Mouse (Mus musculus) hindbrain, embryonic 11.5 days (tissue): ENCODE measurements around the gene Ndp. TPM values are rescaled to one million over a fixed set of nuclear protein-coding genes. Genes with fewer than 3 reads are reported as not detected.

Experiments used
- ATAC-seq: fragments of 200-750 bp; cut with Nextera tagmentation; 2 replicates; pipeline ENCODE4 v1.8.0; 2017; ENCODE audit warnings: mild to moderate bottlenecking, moderate TSS enrichment, moderate library complexity; ENCODE audit not compliant: low FRiP score
- DNase-seq: peaks from one replicate; pipeline ENCODE4 v3.0.0-alpha.2; 2015; ENCODE audit warnings: low spot score
- H3K27ac ChIP-seq: fragments of 300-500 bp; sonication (generic); 2 replicates; pipeline ENCODE4 v1.5.1; 2014; ENCODE audit warnings: mild to moderate bottlenecking, low read depth, low read length
- H3K27me3 ChIP-seq: fragments of 300-500 bp; sonication (generic); 2 replicates; pipeline ENCODE4 v1.6.1; 2014; ENCODE audit warnings: mild to moderate bottlenecking, low read length, moderate library complexity, mixed read lengths; ENCODE audit not compliant: control insufficient read depth, insufficient read depth
- H3K36me3 ChIP-seq: fragments of 300-500 bp; sonication (generic); 2 replicates; pipeline ENCODE4 v1.6.1; 2014; ENCODE audit warnings: mild to moderate bottlenecking, low read length, moderate library complexity, mixed read lengths; ENCODE audit not compliant: control insufficient read depth, insufficient read depth
- H3K4me1 ChIP-seq: fragments of 300-500 bp; sonication (generic); replicated peaks from 2 replicates; pipeline ENCODE4 v1.6.1; 2014; ENCODE audit warnings: low read length, mixed read lengths; ENCODE audit not compliant: control insufficient read depth, insufficient read depth
- H3K4me2 ChIP-seq: fragments of 300-500 bp; sonication (generic); replicated peaks from 2 replicates; pipeline ENCODE4 v1.6.1; 2014; ENCODE audit warnings: mild to moderate bottlenecking, low read depth, low read length
- H3K4me3 ChIP-seq: fragments of 300-500 bp; sonication (generic); 2 replicates; pipeline ENCODE4 v1.5.1; 2014; ENCODE audit warnings: low read depth, low read length
- H3K9ac ChIP-seq: fragments of 300-500 bp; sonication (generic); 2 replicates; pipeline ENCODE4 v1.6.1; 2014; ENCODE audit warnings: low read depth, low read length
- H3K9me3 ChIP-seq: fragments of 300-500 bp; sonication (generic); 2 replicates; pipeline ENCODE4 v1.6.1; 2016; ENCODE audit warnings: low read length; ENCODE audit not compliant: control insufficient read depth
- WGBS: fragments of 180-500 bp; shearing (Covaris S2); extraction: QIAGEN DNeasy Blood & Tissue Kit; methylation state at CpG from one replicate; pipeline ENCODE4 v1.1.7; 2014; 5-methylcytosine and 5-hydroxymethylcytosine counted together
- polyA plus RNA-seq: library from polyadenylated mRNA; unstranded; fragments of >200 nt; fragmentation: Nextera tagmentation; extraction: Ambion mirVana; gene quantifications from 2 replicates; pipeline ENCODE4 v1.2.1, GENCODE M21; 2014

Gene Ndp
- 9.0 and 10.8 TPM in 2 replicates for polyA plus RNA-seq

DNA sequence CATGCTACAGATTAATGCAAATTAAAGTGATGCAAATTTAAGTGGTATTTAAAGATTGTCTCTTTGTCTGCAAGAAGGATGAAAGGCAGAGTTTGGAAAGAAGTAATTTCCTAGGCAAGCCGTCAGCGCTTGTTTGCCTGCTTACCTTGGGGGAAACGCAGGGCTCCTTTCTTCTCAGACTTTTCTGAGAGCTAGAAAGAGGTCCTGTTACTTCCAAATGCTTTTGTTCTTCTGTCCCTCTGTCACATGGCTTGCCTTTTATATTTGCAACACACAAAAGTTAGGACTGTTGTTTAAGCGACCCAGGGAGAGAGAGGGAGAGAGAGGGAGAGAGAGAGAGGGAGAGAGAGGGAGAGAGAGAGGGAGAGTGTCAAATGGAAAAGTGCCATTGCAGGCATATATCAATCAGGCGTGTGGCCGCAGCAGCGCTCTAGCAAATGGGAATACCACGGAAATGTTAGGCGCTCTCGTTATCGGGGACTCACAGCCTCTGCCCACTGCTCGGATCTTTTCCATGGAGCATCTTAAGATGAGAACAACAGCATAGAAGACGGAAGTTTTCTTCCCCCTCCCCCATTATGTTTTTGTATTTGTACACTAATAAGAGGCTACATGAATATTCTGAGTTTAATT, at the start of gene Ndp:
Gene Ndp (minus strand): TSS at position 534 of the 633 bp plus-strand sequence.
- ATAC-seq, result peak; percentile 47
- 11% methylated on average over 13 of the region's 13 CpGs for WGBS

DNA sequence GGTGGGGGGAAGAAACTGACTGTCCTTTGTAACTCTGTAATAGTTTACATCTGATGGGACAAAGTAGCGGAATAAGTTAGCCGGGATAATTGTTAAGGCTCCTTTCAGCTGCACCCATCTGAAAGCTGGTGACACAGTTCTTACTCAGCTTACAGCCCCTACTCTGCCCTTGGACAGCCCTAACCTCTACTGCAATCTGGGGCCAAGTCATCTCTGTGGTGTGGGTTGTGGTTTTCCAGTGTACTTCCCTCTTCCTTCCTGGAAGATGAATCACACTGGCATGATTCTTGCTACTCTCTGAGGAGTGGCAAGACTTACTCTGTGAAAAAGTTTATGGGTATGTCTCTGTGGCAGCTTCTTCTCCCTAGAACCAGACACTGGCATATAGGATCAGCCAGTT, 43.2 kb upstream of the Ndp start:
- H3K4me2 ChIP-seq, result no peak overlapping the region
- H3K27me3 ChIP-seq, result no peaks in the 10 kb centered on the region
- WGBS, result 96% methylated on average over 2 of the region's 2 CpGs
- no peaks in the 10 kb centered on the region for H3K36me3 ChIP-seq
- H3K9me3 ChIP-seq, result no peaks in the 10 kb centered on the region
- H3K27ac ChIP-seq, result no peak overlapping the region
- no peaks in the 10 kb centered on the region for H3K4me1 ChIP-seq
- DNase-seq (no peak), ATAC-seq (no peak)
- H3K4me3 ChIP-seq, result no peak overlapping the region
- H3K9ac ChIP-seq, result no peak overlapping the region

More for the DNA sequence above, at the start of gene Ndp:
- H3K9me3 ChIP-seq, result no peaks in the 10 kb centered on the region
- peak within 1 kb of the TSS; percentile 51; the same call in 1 of the 2 replicates for H3K27ac ChIP-seq
- peak within 1 kb of the TSS; percentile 30 for H3K4me3 ChIP-seq
- no peaks in the 10 kb centered on the region for H3K27me3 ChIP-seq
- peak; percentile 24 for DNase-seq
- H3K9ac ChIP-seq, result peak within 1 kb of the TSS; percentile 4; the same call in 1 of the 2 replicates
- H3K4me1 ChIP-seq, result no peaks in the 10 kb centered on the region
- no peaks in the 10 kb centered on the region for H3K36me3 ChIP-seq
- H3K4me2 ChIP-seq, result peak within 1 kb of the TSS; percentile 36

DNA sequence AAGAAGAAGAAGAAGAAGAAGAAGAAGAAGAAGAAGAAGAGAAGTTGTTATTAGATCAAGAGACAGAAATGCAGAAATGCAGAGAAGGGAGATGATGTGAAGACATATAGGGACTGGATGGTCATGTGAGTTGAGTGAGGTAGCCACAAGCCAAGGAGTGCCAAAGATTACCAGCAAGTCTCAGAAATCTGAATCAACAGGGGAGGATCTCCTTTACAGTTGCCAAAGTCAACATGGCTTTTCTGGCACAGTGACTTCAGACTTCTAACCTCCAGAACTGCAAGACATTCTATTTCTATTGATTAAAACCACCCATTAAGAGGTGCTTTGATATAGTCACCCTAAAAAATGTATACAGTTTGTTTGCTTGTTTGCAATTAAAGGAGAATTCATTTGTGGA, 6.4 kb upstream of the Ndp start:
- Histone ChIP-seq H3K4me3 (no peak overlapping the region), H3K4me2 (no peak overlapping the region), H3K9ac (no peak overlapping the region), H3K27ac (no peak overlapping the region), H3K9me3 (no peaks in the 10 kb centered on the region), H3K4me1 (no peaks in the 10 kb centered on the region), H3K36me3 (no peaks in the 10 kb centered on the region), H3K27me3 (no peaks in the 10 kb centered on the region)
- ATAC-seq (no peak), DNase-seq (no peak)

DNA sequence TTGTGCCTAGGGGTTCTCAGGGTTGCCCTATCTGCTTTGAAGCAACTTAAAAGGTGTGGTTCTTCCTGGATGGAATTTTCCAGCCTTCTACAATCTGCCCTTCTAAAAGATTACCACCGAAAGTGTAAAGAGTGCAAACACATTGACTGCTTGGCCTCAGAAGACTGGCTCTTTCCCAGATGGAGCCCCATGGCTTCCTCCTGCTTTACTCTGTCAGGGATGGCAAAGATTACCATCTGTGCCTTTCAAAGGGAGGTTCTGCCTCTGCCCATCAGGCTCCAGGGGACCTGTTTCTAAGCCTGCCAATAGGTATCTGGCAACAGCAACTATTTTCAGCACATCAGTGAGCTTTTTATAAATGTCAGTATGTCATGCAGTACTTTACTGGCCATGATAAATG, 1.5 kb upstream of the Ndp start:
- H3K4me2 ChIP-seq, result no peak overlapping the region
- no peak overlapping the region for H3K4me3 ChIP-seq
- H3K9me3 ChIP-seq, result no peaks in the 10 kb centered on the region
- no peak for DNase-seq
- H3K27ac ChIP-seq, result no peak overlapping the region
- H3K9ac ChIP-seq, result no peak overlapping the region
- WGBS, result 64% methylated on average over 1 of the region's 1 CpGs
- no peaks in the 10 kb centered on the region for H3K4me1 ChIP-seq
- no peaks in the 10 kb centered on the region for H3K27me3 ChIP-seq
- no peaks in the 10 kb centered on the region for H3K36me3 ChIP-seq
- ATAC-seq, result no peak

DNA sequence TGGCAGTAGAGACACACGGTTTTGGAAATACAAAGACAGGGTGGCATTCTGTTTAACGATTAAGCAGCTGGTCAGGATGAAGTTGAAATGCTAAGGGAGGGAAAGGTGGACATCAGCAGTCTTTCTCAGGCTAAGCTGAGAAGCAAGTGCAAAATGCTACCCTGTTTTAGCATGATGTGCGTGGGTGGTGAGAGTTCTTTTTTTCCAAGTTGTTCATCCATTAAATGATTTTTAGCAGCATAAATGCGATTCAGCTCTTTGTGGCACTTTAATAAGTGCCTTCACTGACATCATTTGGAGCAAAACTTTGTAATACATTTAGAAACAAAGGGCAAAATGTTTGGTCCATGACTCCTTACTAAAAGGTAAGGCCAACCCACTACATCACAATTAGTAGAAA, 337 bp upstream of the Ndp start:
- no peak for DNase-seq
- no peak for ATAC-seq
- whole genome bisulfite sequencing, result 37% methylated on average over 4 of the region's 4 CpGs
- H3K4me1 ChIP-seq, result no peaks in the 10 kb centered on the region
- H3K27ac ChIP-seq, result 0 out of 2 replicates have a peak overlapping the region, but pooled peaks have one; percentile 51
- no peaks in the 10 kb centered on the region for H3K9me3 ChIP-seq
- H3K27me3 ChIP-seq, result no peaks in the 10 kb centered on the region
- peak overlapping the region; percentile 30; the same call in 1 of the 2 replicates for H3K4me3 ChIP-seq
- H3K36me3 ChIP-seq, result no peaks in the 10 kb centered on the region
- H3K4me2 ChIP-seq, result peak overlapping the region; percentile 36; the same call in 1 of the 2 replicates
- peak overlapping the region; percentile 4; the same call in 1 of the 2 replicates for H3K9ac ChIP-seq

DNA sequence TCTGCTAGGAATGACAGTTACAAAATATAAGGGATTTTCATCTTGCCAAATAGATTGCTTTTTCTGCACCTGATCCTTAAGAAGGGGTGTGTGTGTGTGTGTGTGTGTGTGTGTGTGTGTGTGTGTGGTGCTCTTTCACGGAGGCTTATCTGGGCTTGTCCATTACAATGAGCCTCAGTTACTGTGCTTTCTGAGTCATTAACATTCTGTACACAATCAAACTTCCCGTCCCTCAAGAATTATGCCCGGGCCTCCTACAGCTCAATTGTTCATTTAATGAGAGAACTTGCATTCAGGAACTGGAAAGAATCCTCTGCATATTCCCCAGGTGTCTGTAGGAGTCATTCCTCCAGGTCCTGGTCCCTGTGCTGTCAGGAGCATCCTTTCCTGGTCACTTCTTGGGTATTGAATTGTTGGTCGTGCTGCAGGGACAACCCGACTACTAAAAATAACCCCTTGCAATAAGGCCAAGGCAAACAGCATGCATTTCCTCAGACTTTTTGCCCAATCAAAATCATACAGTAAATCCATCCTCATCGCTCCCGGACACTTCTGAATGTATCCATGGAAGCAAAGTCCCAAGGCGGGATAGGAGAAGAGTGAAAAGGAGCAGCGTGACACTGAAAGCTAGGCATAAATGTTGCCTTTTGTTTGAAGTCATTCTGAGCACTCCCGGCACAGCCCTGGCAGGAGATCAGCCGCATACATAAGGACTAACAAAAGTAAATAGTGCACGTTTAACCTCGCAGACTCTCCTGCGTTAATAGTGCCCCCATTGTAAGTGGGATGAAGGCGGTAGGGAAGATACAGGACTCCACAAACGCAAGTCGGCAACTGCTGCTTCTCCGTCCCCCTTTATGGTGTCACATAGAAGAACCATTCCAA, 1.1 kb downstream of the Ndp start:
- 17% methylated on average over 18 of the region's 18 CpGs for WGBS
- H3K9ac ChIP-seq, result 0 out of 2 replicates have a peak overlapping the region, but pooled peaks have one; percentile 7
- peak; percentile 82 for ATAC-seq

DNA sequence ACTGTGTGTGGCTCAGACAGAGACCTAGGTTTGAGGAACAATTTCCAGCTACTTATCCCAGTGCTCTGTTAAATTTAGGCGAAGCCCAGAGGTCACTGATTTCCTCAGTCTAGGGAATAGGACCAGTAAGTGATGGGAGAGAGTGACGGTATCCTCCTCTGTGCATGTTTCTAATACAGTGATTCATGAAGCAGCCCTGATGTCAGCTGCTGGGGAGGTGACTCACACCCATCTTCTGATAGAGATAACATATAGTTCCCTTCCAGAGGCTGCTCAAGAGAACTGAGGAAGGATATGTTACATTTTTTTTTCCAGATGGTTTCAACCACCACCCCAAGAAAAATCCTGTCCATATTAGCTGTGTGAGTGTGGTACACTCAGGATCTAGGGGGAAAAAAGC, 2.9 kb downstream of the Ndp start:
- Histone ChIP-seq H3K4me2 (no peak overlapping the region), H3K4me3 (no peak overlapping the region), H3K36me3 (no peaks in the 10 kb centered on the region), H3K27me3 (no peaks in the 10 kb centered on the region), H3K9me3 (no peaks in the 10 kb centered on the region), H3K27ac (no peak overlapping the region), H3K4me1 (no peaks in the 10 kb centered on the region), H3K9ac (no peak overlapping the region)
- ATAC-seq (no peak), DNase-seq (no peak)
- WGBS, result 72% methylated on average over 2 of the region's 2 CpGs

More for the DNA sequence above, 1.1 kb downstream of the Ndp start:
- Histone ChIP-seq H3K4me2 (peak overlapping the region; percentile 36), H3K4me1 (no peaks in the 10 kb centered on the region), H3K36me3 (no peaks in the 10 kb centered on the region), H3K4me3 (peak overlapping the region; percentile 30), H3K9me3 (no peaks in the 10 kb centered on the region), H3K27me3 (no peaks in the 10 kb centered on the region), H3K27ac (peak overlapping the region; percentile 51; the same call in 1 of the 2 replicates)
- DNase-seq, result peak; percentile 43

DNA sequence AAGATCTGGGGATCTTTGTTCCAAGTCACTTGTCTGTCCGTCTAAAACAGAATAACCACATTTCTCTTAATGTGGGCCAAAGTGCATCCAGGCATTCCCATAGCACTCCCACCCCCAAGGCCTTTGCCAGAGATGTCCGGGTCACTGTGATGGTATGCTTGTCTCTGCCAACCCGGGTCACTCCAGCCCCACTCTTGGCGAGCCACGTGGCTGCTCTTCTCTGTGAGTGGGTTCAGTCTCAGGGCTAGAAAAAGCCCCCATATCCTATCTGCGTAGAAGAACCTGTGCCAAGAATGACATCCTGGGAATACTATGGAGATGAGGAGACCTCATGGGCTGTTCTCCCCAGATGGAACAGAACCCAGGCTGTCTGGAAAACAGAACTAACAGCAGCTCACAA, 4.0 kb downstream of the Ndp start:
- no peak for ATAC-seq

More for the DNA sequence above, 4.0 kb downstream of the Ndp start:
- H3K4me1 ChIP-seq, result no peaks in the 10 kb centered on the region
- no peak overlapping the region for H3K27ac ChIP-seq
- no peaks in the 10 kb centered on the region for H3K9me3 ChIP-seq
- H3K4me2 ChIP-seq, result no peak overlapping the region
- H3K4me3 ChIP-seq, result no peak overlapping the region
- no peak for DNase-seq
- 61% methylated on average over 6 of the region's 6 CpGs for WGBS
- H3K36me3 ChIP-seq, result no peaks in the 10 kb centered on the region
- H3K9ac ChIP-seq, result no peak overlapping the region
- no peaks in the 10 kb centered on the region for H3K27me3 ChIP-seq
